10 mouse cellular contexts compared by ENCODE assay signal in genomic region chr17:7273054-7273453, GRCm38 (mm10). TPM values are rescaled to one million over a fixed set of nuclear protein-coding genes. Genes with fewer than 3 reads are reported as not detected.
DNase-seq lines count a peak whose midpoint lies in the region; ATAC-seq and TF ChIP-seq lines count a peak whose summit lies in the region.
"Had no signal": no experiment of that assay in that cellular context is flagged by ENCODE, and none has a peak within 500 bp of the region (broad histone marks: within the 10 kb centered on the region; RNA-seq: fewer than 3 reads in every experiment).

No protein-coding gene starts in this region.

- no peak overlapping the region for H3K4me3 ChIP-seq in intestine, embryonic 14.5 days (ENCODE audit: low read depth, low read length)
- H3K4me3 ChIP-seq in intestine, postnatal 0 days (ENCODE audit: low read depth, low read length), result no peak overlapping the region
- H3K4me3 ChIP-seq in heart, embryonic 12.5 days, result no peak overlapping the region
- H3K4me3 ChIP-seq in olfactory bulb, adult 2 months (ENCODE audit: insufficient read depth, low read depth, low read length), result no peak overlapping the region
- H3K4me3 ChIP-seq: limb, embryonic 13.5 days had no signal

- H3K9me3 ChIP-seq in intestine, embryonic 14.5 days (ENCODE audit: control insufficient read depth, low read length), result no peaks in the 10 kb centered on the region
- H3K9me3 ChIP-seq in intestine, postnatal 0 days (ENCODE audit: control insufficient read depth), result no peaks in the 10 kb centered on the region
- H3K9me3 ChIP-seq in heart, embryonic 12.5 days (replicated peaks), result no peaks in the 10 kb centered on the region
- H3K9me3 ChIP-seq: limb, embryonic 13.5 days had no signal

- ATAC-seq in intestine, embryonic 14.5 days (replicated peaks; ENCODE audit: low FRiP score, low TSS enrichment, low read depth), result no peak
- ATAC-seq in intestine, postnatal 0 days, result no peak
- no peak for ATAC-seq in heart, embryonic 12.5 days (ENCODE audit: insufficient number of reproducible peaks, low FRiP score)
- ATAC-seq in megakaryocyte, adult 5-6 weeks (ENCODE audit: poor library complexity, severe bottlenecking), result no peak

- no peak overlapping the region for H3K9ac ChIP-seq in intestine, embryonic 14.5 days (ENCODE audit: low read length)
- no peak overlapping the region for H3K9ac ChIP-seq in intestine, postnatal 0 days (ENCODE audit: low read depth, low read length)
- peak overlapping the region; percentile 57 for H3K9ac ChIP-seq in heart, embryonic 12.5 days
- H3K9ac ChIP-seq: limb, embryonic 13.5 days had no signal

- DNase-seq in intestine, embryonic 14.5 days (ENCODE audit: low spot score), result no peak
- peak; percentile 88 for DNase-seq in kidney, adult 9 months
- DNase-seq in urinary bladder, postnatal 25 days (ENCODE audit: low spot score), result no peak
- no peak for DNase-seq in urinary bladder, adult 2 months (ENCODE audit: low spot score)

- H3K4me2 ChIP-seq in intestine, embryonic 14.5 days (ENCODE audit: low read length), result no peak overlapping the region
- no peak overlapping the region for H3K4me2 ChIP-seq in intestine, postnatal 0 days (replicated peaks; ENCODE audit: low read depth)
- peak overlapping the region; percentile 44 for H3K4me2 ChIP-seq in heart, embryonic 12.5 days
- H3K4me2 ChIP-seq: limb, embryonic 13.5 days had no signal

- H3K36me3 ChIP-seq in intestine, embryonic 14.5 days (ENCODE audit: control insufficient read depth, insufficient read depth, low read length), result peaks cover 8% of the 10 kb centered on the region; the same call in 1 of the 2 replicates
- H3K36me3 ChIP-seq in intestine, postnatal 0 days (ENCODE audit: control insufficient read depth, insufficient read depth), result no peaks in the 10 kb centered on the region
- peaks cover 33% of the 10 kb centered on the region for H3K36me3 ChIP-seq in heart, embryonic 12.5 days

- no peak for TF ChIP-seq CTCF in intestine, postnatal 0 days (IDR thresholded peaks at IDR 0.05; ENCODE audit: low read depth)
- TF ChIP-seq CTCF in olfactory bulb, adult 2 months (IDR thresholded peaks at IDR 0.05; ENCODE audit: insufficient read depth, low read depth, low read length), result no peak

- H3K27me3 ChIP-seq in intestine, embryonic 14.5 days (replicated peaks; ENCODE audit: control insufficient read depth, insufficient read depth, low read length), result no peaks in the 10 kb centered on the region
- H3K27me3 ChIP-seq in intestine, postnatal 0 days (replicated peaks; ENCODE audit: control insufficient read depth, insufficient read depth, low read length), result no peaks in the 10 kb centered on the region
- H3K27me3 ChIP-seq in heart, embryonic 12.5 days (replicated peaks), result no peaks in the 10 kb centered on the region
- H3K27me3 ChIP-seq: limb, embryonic 13.5 days had no signal

- TF ChIP-seq POLR2A in olfactory bulb, adult 2 months (IDR thresholded peaks at IDR 0.05; ENCODE audit: insufficient read depth, low read depth, low read length), result no peak

- peaks cover 47% of the 10 kb centered on the region for H3K4me1 ChIP-seq in intestine, embryonic 14.5 days (replicated peaks; ENCODE audit: control insufficient read depth, insufficient read depth, low read length)
- H3K4me1 ChIP-seq in intestine, postnatal 0 days (replicated peaks; ENCODE audit: control insufficient read depth, insufficient read depth, low read length), result no peaks in the 10 kb centered on the region
- H3K4me1 ChIP-seq in heart, embryonic 12.5 days (replicated peaks), result peaks cover 74% of the 10 kb centered on the region
- H3K4me1 ChIP-seq in olfactory bulb, adult 2 months (ENCODE audit: control insufficient read depth, insufficient read depth, low read length), result peaks cover 40% of the 10 kb centered on the region

- 0 out of 2 replicates have a peak overlapping the region, but pooled peaks have one; percentile 22 for H3K27ac ChIP-seq in intestine, embryonic 14.5 days (ENCODE audit: low read depth)
- no peak overlapping the region for H3K27ac ChIP-seq in intestine, postnatal 0 days (ENCODE audit: low read depth, low read length)
- H3K27ac ChIP-seq in heart, embryonic 12.5 days (ENCODE audit: poor library complexity, severe bottlenecking), result peak overlapping the region; percentile 96
- H3K27ac ChIP-seq in olfactory bulb, adult 2 months (ENCODE audit: insufficient read depth, low read depth, low read length), result peak overlapping the region; percentile 31; the same call in 1 of the 2 replicates
- H3K27ac ChIP-seq: limb, embryonic 13.5 days had no signal

- 16% methylated on average over 9 of the region's 9 CpGs for WGBS in intestine, embryonic 14.5 days
- WGBS in intestine, postnatal 0 days, result 9% methylated on average over 9 of the region's 9 CpGs
- WGBS in heart, embryonic 12.5 days, result 23% methylated on average over 9 of the region's 9 CpGs
- 19% methylated on average over 9 of the region's 9 CpGs for WGBS in olfactory bulb, adult 2 months

RNA-seq across cellular contexts. Expression of gene Tcp10a, which starts 51.4 kb away (rescaled TPM):
- not detected in 2 replicates for polyA plus RNA-seq in intestine, embryonic 14.5 days (2014; fragmentation: Nextera tagmentation; extraction: Ambion mirVana)
- polyA plus RNA-seq in intestine, postnatal 0 days (2015; fragmentation: Nextera tagmentation; extraction: Ambion mirVana), result not detected in 2 replicates
- polyA plus RNA-seq in heart, embryonic 12.5 days (2016; fragmentation: Nextera tagmentation; extraction: Ambion mirVana), result not detected in 2 replicates
- polyA plus RNA-seq in olfactory bulb, adult 2 months (2012; ENCODE audit: insufficient read depth, insufficient read length, low replicate concordance, missing spikeins), result not detected in 2 replicates
- not detected in 2 replicates for total RNA-seq in megakaryocyte, adult 5-6 weeks (2015)
- total RNA-seq in megakaryocyte, adult 5-6 weeks (2017), result not detected in 2 replicates
- polyA plus RNA-seq in urinary bladder, adult 2 months (2012; rRNA removed), result not detected in 2 replicates
- polyA plus RNA-seq: limb, embryonic 13.5 days; neural tube, embryonic 14.5 days had no signal
